Mouse (Mus musculus) embryo, embryonic 11.5 days (tissue): ENCODE measurements around the gene Vstm2l.
A peak's percentile ranks its signal among the peaks of the same experiment; 100 is the strongest.

Experiments
- DNase-seq: peaks from one replicate; pipeline ENCODE4 v3.0.0-alpha.2; 2012; ENCODE audit warnings: low read depth, low spot score

Gene Vstm2l

GRCm38 (mm10) chr2:157932655-157933054 lies 18.2 kb downstream of the Vstm2l start:
- no peak for DNase-seq

DNA sequence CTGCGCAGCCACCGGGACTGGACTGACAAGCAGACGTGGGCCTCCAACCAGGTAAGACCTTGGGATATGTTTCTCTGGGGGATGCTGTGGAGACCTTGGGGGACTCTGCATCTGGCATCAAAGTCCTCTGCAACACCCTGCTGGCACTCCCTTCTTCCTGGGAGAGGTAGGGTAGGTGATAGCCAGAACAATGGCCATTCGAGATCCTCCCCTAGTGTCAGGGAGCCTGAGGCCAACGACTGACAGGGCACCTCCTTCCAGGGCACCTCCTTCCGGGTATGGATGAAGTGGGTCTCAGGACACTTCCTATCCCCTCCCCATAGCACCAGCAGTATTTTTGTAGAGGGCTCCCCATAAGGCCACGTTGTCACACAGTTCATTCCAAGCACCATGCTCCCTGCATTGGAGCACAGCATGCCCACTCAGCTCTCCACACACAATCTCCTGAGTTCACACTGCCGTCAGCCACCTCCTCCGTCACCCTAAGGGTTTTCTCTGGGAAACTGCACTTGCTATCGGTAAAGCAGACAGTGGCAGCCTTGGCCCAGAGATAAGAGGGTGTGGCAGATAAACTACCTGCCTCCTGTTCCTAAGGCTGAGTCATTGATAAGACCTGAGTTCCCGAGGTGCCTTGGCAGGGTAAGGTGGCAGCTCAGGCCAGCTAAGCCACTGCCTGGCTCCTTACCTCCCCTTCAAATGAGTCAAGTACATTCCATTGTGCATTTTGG lies 21.2 kb downstream of the Vstm2l start:
- no peak for DNase-seq

DNA sequence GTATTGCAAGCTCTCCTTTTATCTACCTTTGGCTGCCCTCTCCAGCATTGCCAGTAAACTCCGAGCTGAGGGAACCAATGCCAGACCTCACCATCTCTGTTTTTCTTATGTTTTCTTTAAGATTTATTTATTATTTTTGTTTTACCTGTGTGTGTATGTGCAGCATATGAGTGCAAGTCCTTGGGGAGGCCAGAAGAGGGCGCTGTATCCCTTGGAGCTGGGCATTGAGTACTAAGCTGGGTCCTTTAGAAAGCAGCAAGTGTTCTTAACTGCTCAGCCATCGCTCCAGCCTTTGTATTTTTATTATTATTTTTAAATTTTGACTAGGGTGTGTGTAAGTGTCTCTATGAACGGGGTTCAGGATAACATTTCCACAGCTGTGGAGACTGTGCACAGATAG lies 22.2 kb downstream of the Vstm2l start:
- DNase-seq = no peak

GRCm38 (mm10) chr2:157940586-157941185 lies 26.2 kb downstream of the Vstm2l start:
- no peak for DNase-seq

DNA sequence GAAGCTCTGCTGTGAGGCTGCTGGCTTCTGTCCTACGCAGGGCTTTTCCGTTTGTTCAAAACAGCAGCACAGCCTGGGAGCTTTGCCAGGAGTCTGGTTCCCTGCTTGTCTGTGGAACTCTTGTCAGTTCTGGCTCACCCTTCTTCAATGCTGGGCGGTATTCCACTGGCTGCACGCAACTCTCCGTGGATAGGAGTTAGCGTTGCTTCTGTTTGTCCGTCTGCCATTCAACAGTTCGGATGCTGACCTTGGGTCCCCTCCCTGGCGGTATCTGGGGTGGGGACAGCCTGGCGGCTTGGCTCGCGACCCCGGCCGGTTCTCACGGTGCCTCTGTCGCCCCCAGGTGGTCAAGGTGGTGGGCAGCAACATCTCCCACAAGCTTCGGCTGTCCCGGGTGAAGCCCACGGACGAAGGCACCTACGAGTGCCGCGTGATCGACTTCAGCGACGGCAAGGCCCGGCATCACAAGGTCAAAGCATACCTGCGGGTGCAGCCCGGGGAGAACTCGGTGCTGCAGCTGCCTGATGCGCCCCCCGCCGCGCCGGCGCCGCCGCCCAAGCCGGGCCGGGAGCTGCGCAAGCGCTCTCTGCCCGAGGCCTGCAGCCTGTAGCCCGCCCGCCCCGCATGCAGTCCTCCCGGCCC lies 29.2 kb downstream of the Vstm2l start:
- DNase-seq = peak; percentile 60

- DNase-seq = no peak
These were observed 29.9 kb downstream of the Vstm2l start for GRCm38 (mm10) chr2:157944156-157944893.

GRCm38 (mm10) chr2:157953978-157954377 lies 39.5 kb downstream of the Vstm2l start:
- no peak for DNase-seq

- no peak for DNase-seq
These were observed 43.3 kb downstream of the Vstm2l start for GRCm38 (mm10) chr2:157957707-157958108.

DNA sequence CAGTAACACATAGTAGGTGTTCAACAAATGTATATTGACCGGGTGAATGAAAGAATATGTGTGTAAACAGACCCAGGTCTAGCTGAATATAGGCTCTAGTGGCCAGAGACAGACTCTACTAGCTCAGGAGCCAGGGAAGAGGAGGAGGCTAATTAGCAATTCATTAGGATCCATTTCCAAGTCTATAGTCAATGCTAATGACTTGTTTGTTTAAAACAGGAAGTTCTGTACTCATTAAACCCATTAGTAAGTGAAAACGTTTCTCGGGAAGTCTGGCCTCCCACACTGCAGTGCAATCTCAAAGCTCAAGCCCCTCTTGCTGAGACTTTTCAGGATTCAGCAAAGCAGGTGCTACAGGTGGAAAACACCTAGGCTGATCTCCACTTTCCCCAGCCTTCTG lies 53.4 kb downstream of the Vstm2l start:
- DNase-seq = no peak

- no peak for DNase-seq
These were observed 55.7 kb downstream of the Vstm2l start for GRCm38 (mm10) chr2:157970124-157970523.

DNA sequence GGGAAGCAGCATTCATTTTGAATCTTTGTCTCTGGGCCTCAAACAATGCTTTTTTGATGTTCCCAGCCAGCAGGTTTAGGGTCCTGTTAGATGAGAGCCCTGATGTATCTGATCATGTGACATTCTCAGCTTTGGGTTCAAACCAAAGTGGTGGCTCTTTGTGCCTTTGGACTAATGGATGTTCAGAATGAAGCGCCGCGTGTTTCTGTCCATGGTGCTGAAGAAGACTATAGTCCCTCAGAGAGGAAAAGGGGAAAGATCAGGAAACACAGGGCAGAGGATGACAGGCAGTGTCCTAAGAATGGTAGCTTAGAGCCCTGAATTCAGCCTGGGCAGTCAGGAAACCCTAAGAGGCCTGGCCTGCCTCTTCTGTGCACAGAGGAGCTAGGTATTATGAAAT lies 56.2 kb downstream of the Vstm2l start:
- DNase-seq = peak; percentile 68

GRCm38 (mm10) chr2:157974604-157975501 lies 60.4 kb downstream of the Vstm2l start:
- DNase-seq = no peak

DNA sequence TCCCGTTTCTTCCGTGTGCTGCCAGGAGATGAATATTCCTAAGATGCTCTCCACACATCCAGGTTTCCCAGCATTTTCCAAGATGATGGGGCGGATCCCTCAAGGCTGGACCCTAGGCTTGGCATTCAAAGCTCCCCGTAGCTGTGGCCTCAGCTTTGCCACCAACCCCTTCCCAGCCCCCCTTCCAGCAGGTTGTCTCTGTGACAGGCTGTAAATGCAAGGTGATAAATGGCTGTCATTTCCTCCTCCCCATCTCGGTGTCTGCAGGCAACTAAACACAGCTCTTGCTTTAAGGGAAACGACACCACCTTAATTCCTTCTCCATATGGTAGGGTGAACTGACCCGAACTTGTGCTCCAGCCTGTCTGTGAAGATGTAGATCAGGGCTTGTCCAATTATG lies 61.1 kb downstream of the Vstm2l start:
- no peak for DNase-seq

GRCm38 (mm10) chr2:157979241-157979640 lies 64.8 kb downstream of the Vstm2l start:
- DNase-seq = no peak

DNA sequence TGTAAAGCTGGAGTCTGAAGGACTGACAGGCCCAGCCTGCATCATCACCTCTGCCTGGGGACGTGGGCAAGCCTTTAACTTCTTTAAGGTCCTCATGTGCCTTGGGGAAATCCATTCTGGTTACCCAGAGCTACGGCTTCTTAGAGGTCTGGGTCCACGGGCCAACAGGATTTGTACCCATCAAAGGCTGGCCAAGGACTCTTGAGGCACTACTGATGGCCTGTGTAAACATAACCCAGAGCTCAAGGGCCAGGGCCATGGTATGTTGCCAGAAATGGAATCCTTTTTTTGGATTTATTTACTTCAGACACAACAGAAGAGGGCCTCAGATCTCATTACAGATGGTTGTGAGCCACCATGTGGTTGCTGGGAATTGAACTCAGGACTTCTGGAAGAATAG lies 68.3 kb downstream of the Vstm2l start:
- no peak for DNase-seq

DNA sequence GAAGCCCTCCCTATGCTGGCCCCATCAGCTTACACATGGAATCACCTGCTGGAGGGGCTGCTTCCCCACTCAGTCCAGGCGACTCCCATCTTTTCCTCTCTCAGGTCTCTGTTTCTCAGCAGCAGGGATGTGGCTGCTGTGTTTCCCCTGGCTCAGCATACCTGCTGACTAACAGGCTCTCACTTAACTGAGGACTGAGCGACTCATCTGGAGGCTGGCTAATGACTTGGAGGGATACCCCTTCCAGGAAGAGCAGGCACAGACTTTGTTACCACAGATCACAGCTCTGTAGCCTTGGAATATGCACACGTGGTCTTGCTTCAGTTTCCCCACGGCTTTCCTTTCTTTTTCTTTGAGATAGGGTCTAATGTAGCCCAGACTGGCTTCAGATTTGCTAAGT lies 68.8 kb downstream of the Vstm2l start:
- DNase-seq = no peak

DNA sequence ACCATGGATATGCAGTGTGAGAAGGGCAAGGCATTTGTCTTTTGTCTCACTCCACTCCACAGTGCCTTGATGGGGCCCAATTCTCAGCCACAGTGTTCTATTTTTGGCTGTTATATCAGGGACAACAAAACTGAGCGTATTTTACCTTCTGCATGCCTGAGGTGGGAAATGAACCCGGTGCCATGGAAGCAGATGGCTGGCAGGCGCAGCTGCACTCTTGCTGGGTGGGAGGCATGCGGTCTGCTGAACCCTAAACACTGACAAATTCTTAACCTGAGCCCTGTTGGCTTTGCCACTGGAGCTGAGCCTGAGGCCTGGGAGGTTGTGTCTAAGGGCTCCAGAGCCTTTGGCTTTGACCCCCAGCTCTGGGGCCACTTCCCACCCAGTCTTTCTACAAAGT lies 71.2 kb downstream of the Vstm2l start:
- no peak for DNase-seq

GRCm38 (mm10) chr2:157986235-157986634 lies 71.8 kb downstream of the Vstm2l start:
- no peak for DNase-seq

- DNase-seq = no peak
These were observed 74.2 kb downstream of the Vstm2l start for GRCm38 (mm10) chr2:157988416-157989190.

DNA sequence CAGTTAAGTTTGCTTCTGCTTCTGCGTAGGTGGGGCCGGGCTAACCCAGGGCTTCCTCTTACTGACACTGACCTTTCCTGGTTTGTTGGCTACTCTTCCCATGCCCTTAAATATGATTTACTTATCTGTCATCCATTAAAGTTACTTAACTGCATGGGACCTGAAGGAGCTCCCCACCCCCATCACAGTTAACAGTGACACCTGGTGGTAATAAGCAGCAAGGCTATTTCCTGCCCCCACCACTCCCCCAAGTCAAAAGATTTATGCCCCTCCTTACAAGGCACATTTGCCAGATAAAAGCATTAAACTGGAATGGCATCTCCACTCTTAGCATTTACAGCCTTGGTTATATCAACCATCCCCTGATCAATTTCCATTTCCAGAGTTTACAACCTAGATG lies 75.5 kb downstream of the Vstm2l start:
- DNase-seq = peak; percentile 19

- no peak for DNase-seq
These were observed 76.6 kb downstream of the Vstm2l start for GRCm38 (mm10) chr2:157991026-157991425.
